18 mouse cellular contexts compared by ENCODE assay signal in genomic region chr6:140512016-140512415, GRCm38 (mm10).
A peak's percentile ranks its signal among the peaks of the same experiment; 100 is the strongest.
DNase-seq lines count a peak whose midpoint lies in the region; ATAC-seq and TF ChIP-seq lines count a peak whose summit lies in the region.
"Had no signal": no experiment of that assay in that cellular context is flagged by ENCODE, and none has a peak within 500 bp of the region (broad histone marks: within the 10 kb centered on the region; RNA-seq: fewer than 3 reads in every experiment).

No protein-coding gene starts in this region.

- peaks cover 46% of the 10 kb centered on the region for H3K4me1 ChIP-seq in heart, embryonic 13.5 days
- H3K4me1 ChIP-seq in heart, embryonic 12.5 days (replicated peaks) = peaks cover 37% of the 10 kb centered on the region
- peaks cover 64% of the 10 kb centered on the region for H3K4me1 ChIP-seq in megakaryocyte, embryonic 14.5 days
- H3K4me1 ChIP-seq in embryonic fibroblast, embryonic 13.5 days (ENCODE audit: control insufficient read depth, insufficient read depth, low read length) = peaks cover 18% of the 10 kb centered on the region

- WGBS in heart, embryonic 13.5 days = 74% methylated on average over 1 of the region's 1 CpGs
- WGBS in heart, embryonic 12.5 days = 75% methylated on average over 1 of the region's 1 CpGs

- H3K9me3 ChIP-seq in heart, embryonic 13.5 days = no peaks in the 10 kb centered on the region
- no peaks in the 10 kb centered on the region for H3K9me3 ChIP-seq in heart, embryonic 12.5 days (replicated peaks)
- H3K9me3 ChIP-seq in megakaryocyte, embryonic 14.5 days = no peaks in the 10 kb centered on the region

- DNase-seq in Muller cell, postnatal 12 days (ENCODE audit: inconsistent ontology term) = peak; percentile 67
- DNase-seq in left cerebral cortex, postnatal 10 days (ENCODE audit: extremely low spot score in 1 of 2, low spot score in 2 of 2) = no peak
- DNase-seq: adrenal gland, postnatal 14 days; cerebellum, postnatal 10 days; heart, adult 18-20 months; heart, postnatal 36 days; liver; lung, embryonic 14.5 days had no signal

- no peak overlapping the region for H3K9ac ChIP-seq in heart, embryonic 13.5 days
- no peak overlapping the region for H3K9ac ChIP-seq in heart, embryonic 12.5 days
- H3K9ac ChIP-seq: lung, embryonic 14.5 days had no signal

- intact Hi-C loops in left cerebral cortex, postnatal 10 days (cut with DNase I) = no loop called here

- no peaks in the 10 kb centered on the region for H3K36me3 ChIP-seq in heart, embryonic 13.5 days
- H3K36me3 ChIP-seq in heart, embryonic 12.5 days = no peaks in the 10 kb centered on the region
- H3K36me3 ChIP-seq in megakaryocyte, embryonic 14.5 days (replicated peaks; ENCODE audit: low read length) = no peaks in the 10 kb centered on the region

- ATAC-seq in heart, embryonic 13.5 days (ENCODE audit: extremely low read depth, insufficient number of reproducible peaks, low FRiP score, low TSS enrichment) = no peak
- no peak for ATAC-seq in heart, embryonic 12.5 days (ENCODE audit: insufficient number of reproducible peaks, low FRiP score)
- no peak for ATAC-seq in megakaryocyte, adult 5-6 weeks (ENCODE audit: poor library complexity, severe bottlenecking)
- ATAC-seq in inflammation-experienced regulatory T-cells, adult 6 months = no peak
- ATAC-seq: CD4-positive, CD25-positive, alpha-beta regulatory T cell, adult 4 months; intestine, embryonic 16.5 days had no signal

- H3K4me3 ChIP-seq in heart, embryonic 13.5 days = no peak overlapping the region
- H3K4me3 ChIP-seq in heart, embryonic 12.5 days = no peak overlapping the region
- peak overlapping the region; percentile 62 for H3K4me3 ChIP-seq in megakaryocyte, embryonic 14.5 days (replicated peaks)
- no peak overlapping the region for H3K4me3 ChIP-seq in embryonic fibroblast, embryonic 13.5 days (ENCODE audit: insufficient read depth, low read length)

- TF ChIP-seq POLR2A in embryonic fibroblast, embryonic 13.5 days (IDR thresholded peaks at IDR 0.05; ENCODE audit: low read depth, low read length) = no peak

- no peak overlapping the region for H3K4me2 ChIP-seq in heart, embryonic 13.5 days
- no peak overlapping the region for H3K4me2 ChIP-seq in heart, embryonic 12.5 days
- H3K4me2 ChIP-seq: lung, embryonic 14.5 days had no signal

- H3K27ac ChIP-seq in heart, embryonic 13.5 days (replicated peaks) = 0 out of 2 replicates have a peak overlapping the region, but pooled peaks have one; percentile 15
- H3K27ac ChIP-seq in heart, embryonic 12.5 days (ENCODE audit: poor library complexity, severe bottlenecking) = no peak overlapping the region; the same call in 1 of the 2 replicates
- peak overlapping the region; percentile 48 for H3K27ac ChIP-seq in embryonic fibroblast, embryonic 13.5 days (ENCODE audit: insufficient read depth, low read length)
- H3K27ac ChIP-seq: kidney, postnatal 0 days; macrophage had no signal

- no peaks in the 10 kb centered on the region for H3K27me3 ChIP-seq in heart, embryonic 13.5 days (replicated peaks)
- no peaks in the 10 kb centered on the region for H3K27me3 ChIP-seq in heart, embryonic 12.5 days (replicated peaks)
- no peaks in the 10 kb centered on the region for H3K27me3 ChIP-seq in megakaryocyte, embryonic 14.5 days (replicated peaks)

- TF ChIP-seq CTCF in embryonic fibroblast, embryonic 13.5 days (IDR thresholded peaks at IDR 0.05; ENCODE audit: borderline replicate concordance, insufficient read depth, low read length) = no peak
